Mouse (Mus musculus): ENCODE data around the gene Gm49383. TPM values are rescaled to one million over a fixed set of nuclear protein-coding genes. Genes with fewer than 3 reads are reported as not detected.

Gene Gm49383
- polyA plus RNA-seq, 1 experiment, result 2.6 TPM

DNA sequence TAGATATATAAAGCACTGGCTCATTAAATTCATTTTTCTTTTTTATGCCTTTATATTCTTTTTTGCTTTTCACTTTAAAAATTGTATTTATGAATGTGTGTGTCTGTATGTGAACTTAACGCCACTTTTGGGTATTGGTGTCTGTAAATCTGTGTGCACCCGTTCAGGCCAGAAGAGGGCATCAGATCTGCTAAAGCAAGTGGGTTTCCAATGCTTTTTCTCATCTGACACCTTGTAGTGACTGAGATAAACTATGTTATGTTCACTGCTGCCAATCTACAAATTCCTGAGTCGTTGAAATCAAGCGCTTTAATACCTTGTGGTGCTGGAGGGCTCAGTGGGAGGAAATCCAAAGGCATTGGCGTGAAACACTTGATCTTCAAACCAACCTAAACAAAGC, 14.2 kb upstream of the Gm49383 start:
- 0 out of 2 replicates have a peak, but pooled peaks have one; percentile 20 for TF ChIP-seq CTCF (conservative IDR thresholded peaks at IDR 0.05; ENCODE audit: insufficient read depth, insufficient read length, low read depth, low read length)
- no peak for TF ChIP-seq POLR2A (IDR thresholded peaks at IDR 0.05; ENCODE audit: low read depth, low read length)
- Histone ChIP-seq H3K36me3 (ENCODE audit: control insufficient read depth, insufficient read depth, low read length) (no peaks in the 10 kb centered on the region), H3K27ac (ENCODE audit: insufficient read depth, low read depth, low read length) (no peak overlapping the region), H3K4me3 (ENCODE audit: insufficient read depth, low read depth, low read length) (no peak overlapping the region), H3K27me3 (replicated peaks; ENCODE audit: control insufficient read depth, insufficient read depth, low read length) (no peaks in the 10 kb centered on the region), H3K4me1 (ENCODE audit: control insufficient read depth, insufficient read depth, low read length) (no peaks in the 10 kb centered on the region)
- DNase-seq, result peak; percentile 25
- WGBS, result 61% methylated on average over 5 of the region's 5 CpGs

DNA sequence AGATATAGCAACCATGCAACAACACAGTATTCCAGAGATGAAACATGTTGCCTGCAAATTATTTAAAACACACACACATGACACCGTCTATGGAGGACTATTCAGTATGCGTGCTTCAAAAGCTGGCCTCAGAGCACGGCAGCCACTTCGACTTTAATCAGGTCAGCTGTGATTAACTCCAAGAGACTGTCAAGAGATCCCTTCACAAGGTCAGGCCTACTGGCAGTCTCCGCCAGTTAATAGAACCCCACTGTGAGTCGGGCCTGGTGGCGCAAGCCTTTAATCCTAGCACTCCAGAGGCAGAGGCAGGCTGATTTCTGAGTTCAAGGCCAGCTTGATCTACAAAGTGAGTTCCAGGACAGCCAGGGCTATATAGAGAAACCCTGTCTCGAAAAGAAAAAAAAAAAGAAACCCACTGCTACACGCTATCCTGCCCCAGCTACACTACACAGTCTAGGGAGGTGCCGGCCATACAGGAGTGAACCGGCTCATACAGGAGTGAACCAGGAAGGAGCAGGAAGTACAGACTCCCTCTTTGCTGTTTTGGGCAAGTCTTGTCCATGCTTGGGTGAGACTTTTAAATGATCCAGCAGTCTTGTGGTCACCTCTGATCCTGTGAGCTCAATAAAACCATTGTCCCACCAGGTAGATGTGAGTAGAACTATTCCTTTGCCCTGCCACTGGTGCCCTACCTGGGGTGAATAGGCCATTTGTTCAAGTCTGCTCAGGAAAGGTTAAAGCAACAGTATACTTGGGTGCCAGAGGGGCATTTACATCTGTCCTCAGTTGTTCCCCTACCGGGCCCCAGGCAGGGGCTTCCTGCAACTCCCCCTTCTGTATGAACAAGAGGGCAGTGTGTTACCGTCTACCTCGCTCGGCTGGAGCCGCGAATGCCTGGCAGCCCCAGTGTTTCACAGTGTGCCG, 13.4 kb upstream of the Gm49383 start:
- H3K4me1 ChIP-seq (ENCODE audit: control insufficient read depth, insufficient read depth, low read length), result no peaks in the 10 kb centered on the region
- no peaks in the 10 kb centered on the region for H3K36me3 ChIP-seq (ENCODE audit: control insufficient read depth, insufficient read depth, low read length)
- no peaks in the 10 kb centered on the region for H3K27me3 ChIP-seq (replicated peaks; ENCODE audit: control insufficient read depth, insufficient read depth, low read length)
- H3K27ac ChIP-seq (ENCODE audit: insufficient read depth, low read depth, low read length), result no peak overlapping the region
- WGBS, result 90% methylated on average over 18 of the region's 18 CpGs
- TF ChIP-seq CTCF (conservative IDR thresholded peaks at IDR 0.05; ENCODE audit: insufficient read depth, insufficient read length, low read depth, low read length) (no peak), POLR2A (IDR thresholded peaks at IDR 0.05; ENCODE audit: low read depth, low read length) (no peak)
- no peak for DNase-seq
- H3K4me3 ChIP-seq (ENCODE audit: insufficient read depth, low read depth, low read length), result no peak overlapping the region

DNA sequence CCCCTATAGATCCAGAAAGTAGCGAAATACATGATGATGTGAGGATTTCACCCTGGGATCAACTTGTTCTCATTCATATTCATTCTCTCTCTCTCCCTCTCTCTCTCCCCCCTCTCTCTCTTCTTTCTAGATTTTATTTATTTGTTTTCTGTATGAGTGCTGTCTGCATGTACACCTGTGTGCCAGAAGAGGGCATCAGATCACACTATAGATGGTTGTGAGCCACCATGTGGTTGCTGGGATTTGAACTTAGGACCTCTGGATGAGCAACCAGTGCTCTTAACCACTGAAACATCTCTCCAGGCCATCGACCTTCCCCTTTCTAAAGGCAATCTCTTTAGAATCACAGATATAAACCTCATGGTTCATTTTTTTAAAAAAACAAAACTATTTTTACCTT, 11.6 kb upstream of the Gm49383 start:
- no peaks in the 10 kb centered on the region for H3K36me3 ChIP-seq (ENCODE audit: control insufficient read depth, insufficient read depth, low read length)
- WGBS, result 93% methylated on average over 2 of the region's 2 CpGs
- H3K27me3 ChIP-seq (replicated peaks; ENCODE audit: control insufficient read depth, insufficient read depth, low read length), result no peaks in the 10 kb centered on the region
- H3K27ac ChIP-seq (ENCODE audit: insufficient read depth, low read depth, low read length), result no peak overlapping the region
- H3K4me3 ChIP-seq (ENCODE audit: insufficient read depth, low read depth, low read length), result no peak overlapping the region
- no peaks in the 10 kb centered on the region for H3K4me1 ChIP-seq (ENCODE audit: control insufficient read depth, insufficient read depth, low read length)
- DNase-seq, result no peak
- no peak for TF ChIP-seq POLR2A (IDR thresholded peaks at IDR 0.05; ENCODE audit: low read depth, low read length)
- 0 out of 2 replicates have a peak, but pooled peaks have one; percentile 3 for TF ChIP-seq CTCF (conservative IDR thresholded peaks at IDR 0.05; ENCODE audit: insufficient read depth, insufficient read length, low read depth, low read length)

DNA sequence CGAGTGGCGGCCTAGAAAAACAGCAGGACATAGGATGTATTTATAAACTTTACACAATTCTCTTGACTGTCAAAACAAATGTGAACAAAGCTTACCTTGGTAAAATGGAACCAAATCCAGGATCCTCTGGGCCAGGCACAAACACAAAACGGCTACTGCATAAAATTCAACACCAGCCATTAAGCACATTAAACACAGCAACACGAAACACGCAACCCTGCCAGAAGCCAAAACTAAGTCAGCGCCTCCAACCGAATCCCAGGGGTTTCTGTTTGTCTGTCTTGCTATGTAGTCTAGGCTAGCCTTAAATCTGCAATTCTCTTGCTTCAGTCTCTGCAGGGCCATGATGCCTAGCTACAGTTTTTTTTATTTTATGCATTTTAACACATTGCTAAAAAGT, 11.0 kb upstream of the Gm49383 start:
- no peak for DNase-seq
- H3K36me3 ChIP-seq (ENCODE audit: control insufficient read depth, insufficient read depth, low read length), result no peaks in the 10 kb centered on the region
- H3K27ac ChIP-seq (ENCODE audit: insufficient read depth, low read depth, low read length), result no peak overlapping the region
- no peaks in the 10 kb centered on the region for H3K4me1 ChIP-seq (ENCODE audit: control insufficient read depth, insufficient read depth, low read length)
- H3K4me3 ChIP-seq (ENCODE audit: insufficient read depth, low read depth, low read length), result no peak overlapping the region
- H3K27me3 ChIP-seq (replicated peaks; ENCODE audit: control insufficient read depth, insufficient read depth, low read length), result no peaks in the 10 kb centered on the region
- WGBS, result 97% methylated on average over 7 of the region's 7 CpGs
- TF ChIP-seq CTCF (conservative IDR thresholded peaks at IDR 0.05; ENCODE audit: insufficient read depth, insufficient read length, low read depth, low read length) (no peak), POLR2A (IDR thresholded peaks at IDR 0.05; ENCODE audit: low read depth, low read length) (no peak)

DNA sequence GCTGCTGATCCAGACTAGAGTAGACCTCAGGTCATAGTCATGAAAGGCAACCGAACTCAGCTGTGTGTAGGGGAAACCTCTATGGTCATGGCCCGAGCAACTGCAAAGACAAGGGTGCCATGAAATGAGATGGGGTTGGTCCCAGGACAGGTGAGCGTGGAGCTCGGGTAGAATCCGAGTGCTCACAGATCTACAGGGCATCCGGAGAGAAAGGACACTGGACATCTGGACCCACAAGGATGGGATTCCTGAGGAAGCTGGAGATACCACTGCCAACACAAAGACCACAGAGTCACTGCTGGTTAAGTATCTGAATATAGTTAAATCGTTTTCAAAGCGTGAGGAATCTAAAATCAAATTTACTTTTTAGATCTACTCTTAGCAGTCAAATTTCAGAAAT, 10.5 kb upstream of the Gm49383 start:
- Histone ChIP-seq H3K36me3 (ENCODE audit: control insufficient read depth, insufficient read depth, low read length) (no peaks in the 10 kb centered on the region), H3K4me1 (ENCODE audit: control insufficient read depth, insufficient read depth, low read length) (no peaks in the 10 kb centered on the region), H3K4me3 (ENCODE audit: insufficient read depth, low read depth, low read length) (no peak overlapping the region), H3K27me3 (replicated peaks; ENCODE audit: control insufficient read depth, insufficient read depth, low read length) (no peaks in the 10 kb centered on the region), H3K27ac (ENCODE audit: insufficient read depth, low read depth, low read length) (no peak overlapping the region)
- 91% methylated on average over 8 of the region's 8 CpGs for WGBS
- no peak for DNase-seq
- no peak for TF ChIP-seq CTCF (conservative IDR thresholded peaks at IDR 0.05; ENCODE audit: insufficient read depth, insufficient read length, low read depth, low read length)
- TF ChIP-seq POLR2A (IDR thresholded peaks at IDR 0.05; ENCODE audit: low read depth, low read length), result no peak

DNA sequence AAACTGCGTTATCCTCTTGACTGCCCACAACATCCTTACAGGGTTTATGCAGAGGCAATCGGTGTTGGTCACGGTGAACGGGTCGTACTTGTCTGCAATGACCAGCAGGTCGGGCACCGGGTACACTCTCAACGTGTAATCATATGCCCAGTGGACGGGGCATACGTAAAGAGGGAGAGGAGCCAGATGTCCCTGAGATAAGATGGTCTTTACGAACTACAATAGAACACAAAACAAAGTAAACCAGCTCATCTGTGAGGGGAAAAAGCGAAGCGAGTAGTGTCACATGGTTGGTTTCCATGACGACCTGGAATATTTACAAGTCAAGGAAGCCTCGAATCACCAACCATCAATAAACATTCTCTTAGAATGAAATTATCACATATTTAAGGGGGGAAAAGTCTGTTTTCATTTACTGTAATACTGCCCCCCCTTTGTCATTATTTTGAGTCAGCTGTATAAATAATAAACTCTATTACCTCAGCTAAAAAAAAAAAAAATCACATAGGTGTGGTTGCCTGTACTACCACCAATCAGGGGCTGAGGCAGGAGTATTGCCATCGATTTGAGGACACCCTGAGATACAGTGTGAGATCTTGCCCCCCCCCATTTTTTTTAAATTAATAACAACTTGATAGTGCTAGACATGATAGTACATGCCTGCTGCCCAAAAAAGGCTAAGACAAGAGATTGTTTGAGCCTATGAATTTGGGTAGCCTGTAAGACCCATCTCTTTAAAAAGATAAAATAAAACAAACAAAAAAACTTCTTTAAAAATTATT, 7.3 kb upstream of the Gm49383 start, which contains the start of gene Gm49384:
Gm49384 (minus strand) TSS at position 216 of the 782 bp plus-strand sequence.
- Histone ChIP-seq H3K4me3 (ENCODE audit: insufficient read depth, low read depth, low read length) (no peak within 1 kb of the TSS), H3K36me3 (ENCODE audit: control insufficient read depth, insufficient read depth, low read length) (no peaks in the 10 kb centered on the region), H3K27ac (ENCODE audit: insufficient read depth, low read depth, low read length) (no peak within 1 kb of the TSS), H3K4me1 (ENCODE audit: control insufficient read depth, insufficient read depth, low read length) (no peaks in the 10 kb centered on the region; the same call in 1 of the 2 replicates), H3K27me3 (replicated peaks; ENCODE audit: control insufficient read depth, insufficient read depth, low read length) (no peaks in the 10 kb centered on the region)
- 78% methylated on average over 16 of the region's 16 CpGs for WGBS
- no peak for DNase-seq
- TF ChIP-seq CTCF (conservative IDR thresholded peaks at IDR 0.05; ENCODE audit: insufficient read depth, insufficient read length, low read depth, low read length), result no peak

DNA sequence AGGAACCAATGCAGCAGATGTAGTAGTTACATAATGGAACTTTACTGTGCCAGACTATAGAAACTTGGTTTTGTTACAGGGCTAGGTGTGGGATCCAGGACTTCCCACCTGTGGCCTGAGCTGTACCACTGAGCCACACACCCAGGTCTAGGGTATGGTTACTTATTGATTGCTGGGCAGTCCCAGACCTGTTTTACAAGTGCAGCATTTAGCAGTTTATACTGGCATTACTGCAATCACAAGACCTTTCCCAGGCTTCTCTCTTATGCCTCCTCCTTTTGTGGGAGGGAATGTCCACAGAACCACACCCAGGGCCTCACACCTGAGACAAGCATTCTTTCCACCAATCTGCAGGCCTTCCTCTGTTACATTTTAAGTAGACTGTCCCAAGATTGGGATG, 2.1 kb upstream of the Gm49383 start:
- no peak for DNase-seq

More for the DNA sequence above, 2.1 kb upstream of the Gm49383 start:
- Histone ChIP-seq H3K27me3 (replicated peaks; ENCODE audit: control insufficient read depth, insufficient read depth, low read length) (no peaks in the 10 kb centered on the region), H3K36me3 (ENCODE audit: control insufficient read depth, insufficient read depth, low read length) (no peaks in the 10 kb centered on the region; the same call in 1 of the 2 replicates), H3K4me1 (ENCODE audit: control insufficient read depth, insufficient read depth, low read length) (peaks cover 5% of the 10 kb centered on the region; the same call in 1 of the 2 replicates), H3K27ac (ENCODE audit: insufficient read depth, low read depth, low read length) (no peak overlapping the region), H3K4me3 (ENCODE audit: insufficient read depth, low read depth, low read length) (no peak overlapping the region)
- TF ChIP-seq POLR2A (IDR thresholded peaks at IDR 0.05; ENCODE audit: low read depth, low read length), result no peak
